Mouse (Mus musculus): ENCODE data around the gene Fam166a. TPM values are rescaled to one million over a fixed set of nuclear protein-coding genes. Genes with fewer than 3 reads are reported as not detected.
"Not testable (repeated sequence)": the region's sequence is repeated elsewhere in the genome, so short reads cannot be mapped to it uniquely, and the experiment has no call there.

Fam166a gene
- total RNA-seq, 2 experiments from 2014 or later: not detected

- intact Hi-C loops (cut with DNase I): no loop called here
- no peak for DNase-seq (ENCODE audit: low spot score in 2 of 2)
These were observed 18.1 kb downstream of the Fam166a start, which contains the start of gene Rnf224 for GRCm38 (mm10) chr2:25236614-25237013. Gene Rnf224, minus strand, starts transcription at chr2:25236787.

- no peak for DNase-seq (ENCODE audit: low spot score in 2 of 2)
- intact Hi-C loops (cut with DNase I): no loop called here
These were observed 19.0 kb downstream of the Fam166a start for GRCm38 (mm10) chr2:25237522-25237921.

- DNase-seq (ENCODE audit: low spot score in 2 of 2): no peak
- intact Hi-C loops (cut with DNase I): no loop called here
These were observed 19.6 kb downstream of the Fam166a start for GRCm38 (mm10) chr2:25238106-25238505.

- intact Hi-C loops (cut with DNase I): no loop called here
- no peak for DNase-seq (ENCODE audit: low spot score in 2 of 2)
These were observed 21.2 kb downstream of the Fam166a start for GRCm38 (mm10) chr2:25239766-25240165.

- DNase-seq (ENCODE audit: low spot score in 2 of 2): no peak
- intact Hi-C loops (cut with DNase I): no loop called here
These were observed 21.8 kb downstream of the Fam166a start for GRCm38 (mm10) chr2:25240310-25240709.

- DNase-seq (ENCODE audit: low spot score in 2 of 2): peak; percentile 72 to 85
- intact Hi-C loops (cut with DNase I): no loop called here
These were observed 22.3 kb downstream of the Fam166a start for GRCm38 (mm10) chr2:25240723-25241437.

- no peak for DNase-seq (ENCODE audit: low spot score in 2 of 2)
- intact Hi-C loops (cut with DNase I): no loop called here
These were observed 22.9 kb downstream of the Fam166a start for GRCm38 (mm10) chr2:25241438-25241775.

- intact Hi-C loops (cut with DNase I): no loop called here
- DNase-seq (ENCODE audit: low spot score in 2 of 2): peak; percentile 54 to 55
These were observed 23.6 kb downstream of the Fam166a start, which contains the start of the genes Rnf208 and Cysrt1 for GRCm38 (mm10) chr2:25242101-25242506. Gene Rnf208, plus strand, starts transcription at chr2:25242255. Gene Cysrt1, minus strand, starts transcription at chr2:25242452.

GRCm38 (mm10) chr2:25243342-25243741 lies 24.8 kb downstream of the Fam166a start:
- no peak for DNase-seq (ENCODE audit: low spot score in 2 of 2)
- intact Hi-C loops (cut with DNase I): no loop called here

- intact Hi-C loops (cut with DNase I): no loop called here
- DNase-seq (ENCODE audit: low spot score in 2 of 2): no peak
These were observed 25.6 kb downstream of the Fam166a start for GRCm38 (mm10) chr2:25244144-25244543.

- intact Hi-C loops (cut with DNase I): no loop called here
These were observed 27.9 kb downstream of the Fam166a start, which contains the start of gene AL732309.1 for GRCm38 (mm10) chr2:25246183-25247072. Gene AL732309.1, minus strand, starts transcription at chr2:25246863.

GRCm38 (mm10) chr2:25252331-25252730 lies 33.8 kb downstream of the Fam166a start:
- intact Hi-C loops (cut with DNase I): no loop called here
- DNase-seq (ENCODE audit: low spot score in 2 of 2): no peak

More at GRCm38 (mm10) chr2:25246183-25247072, 27.9 kb downstream of the Fam166a start, which contains the start of gene AL732309.1:
- DNase-seq (ENCODE audit: low spot score in 2 of 2): no peak

GRCm38 (mm10) chr2:25255284-25255779 lies 36.8 kb downstream of the Fam166a start, which contains the start of gene Tmem203:
Gene Tmem203, plus strand, starts transcription at chr2:25255439.
- DNase-seq (ENCODE audit: low spot score in 2 of 2): peak; percentile 83 to 90
- intact Hi-C loops (cut with DNase I): loop anchor here (2.0 to 5.0 kb wide), 2 partner anchors 31 to 63 kb away; partner anchors contain the start of gene Tubb4b

- not testable (repeated sequence) for DNase-seq (ENCODE audit: low spot score in 2 of 2)
- intact Hi-C loops (cut with DNase I): loop anchor here (5.0 kb wide), 1 partner anchor 64 kb away; no protein-coding TSS in a partner anchor
These were observed 38.0 kb downstream of the Fam166a start for GRCm38 (mm10) chr2:25256443-25257109.

GRCm38 (mm10) chr2:25257250-25257649 lies 38.7 kb downstream of the Fam166a start:
- intact Hi-C loops (cut with DNase I): loop anchor here (5.0 kb wide), 1 partner anchor 65 kb away; no protein-coding TSS in a partner anchor
- DNase-seq (ENCODE audit: low spot score in 2 of 2): not testable (repeated sequence)

GRCm38 (mm10) chr2:25258887-25259286 lies 40.3 kb downstream of the Fam166a start:
- no peak for DNase-seq (ENCODE audit: low spot score in 2 of 2)
- intact Hi-C loops (cut with DNase I): loop anchor here (5.0 kb wide), 1 partner anchor 67 kb away; no protein-coding TSS in a partner anchor

GRCm38 (mm10) chr2:25261870-25262269 lies 43.3 kb downstream of the Fam166a start:
- peak; percentile 30 to 61 for DNase-seq (ENCODE audit: low spot score in 2 of 2)
- intact Hi-C loops (cut with DNase I): no loop called here

- peak; percentile 93 to 99 for DNase-seq (ENCODE audit: low spot score in 2 of 2)
- intact Hi-C loops (cut with DNase I): no loop called here
These were observed 43.8 kb downstream of the Fam166a start, which contains the start of gene Tprn for GRCm38 (mm10) chr2:25262291-25262767. Gene Tprn, plus strand, starts transcription at chr2:25262618.

Data from left cerebral cortex, postnatal 25 days (tissue).